Mouse (Mus musculus): ENCODE data around the gene Lama5. TPM values are rescaled to one million over a fixed set of nuclear protein-coding genes. Genes with fewer than 3 reads are reported as not detected.

Gene Lama5
- polyA plus RNA-seq, 1 experiment from 2014 or later, result 7.8 TPM

DNA sequence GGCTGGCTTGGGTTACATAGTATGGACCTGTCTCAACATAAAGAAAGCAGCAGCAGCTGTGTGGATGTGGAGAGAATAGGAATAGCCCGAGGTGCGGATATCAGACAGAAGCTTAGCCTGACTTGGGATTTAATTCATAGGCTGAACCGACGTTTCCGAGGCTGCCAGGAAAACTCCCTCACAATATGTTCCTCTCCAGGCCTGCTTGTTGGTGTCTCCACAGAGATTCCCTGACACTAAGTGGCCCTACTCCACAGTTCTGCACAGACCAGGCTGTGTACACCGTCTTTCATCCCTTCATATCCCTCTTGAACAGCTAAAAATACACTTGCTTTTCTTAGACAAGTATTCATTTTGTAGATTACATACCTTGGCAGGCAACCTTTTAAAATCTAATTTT, 78.3 kb downstream of the Lama5 start:
- Histone ChIP-seq H3K27me3 (ENCODE audit: control insufficient read depth, insufficient read depth, low read length) (no peaks in the 10 kb centered on the region), H3K27ac (ENCODE audit: low read depth, low read length) (no peak overlapping the region), H3K9me3 (ENCODE audit: control insufficient read depth, low read length) (no peaks in the 10 kb centered on the region), H3K4me2 (ENCODE audit: low read depth, low read length, severe bottlenecking) (no peak overlapping the region), H3K4me3 (ENCODE audit: low read depth, low read length) (no peak overlapping the region), H3K36me3 (ENCODE audit: control insufficient read depth, insufficient read depth, low read length) (no peaks in the 10 kb centered on the region; the same call in 1 of the 2 replicates), H3K9ac (ENCODE audit: low read length) (no peak overlapping the region), H3K4me1 (replicated peaks; ENCODE audit: control insufficient read depth, insufficient read depth, low read length) (no peaks in the 10 kb centered on the region)
- no peak for ATAC-seq (replicated peaks; ENCODE audit: low FRiP score)
- 89% methylated on average over 6 of the region's 6 CpGs for WGBS
- no peak for DNase-seq (ENCODE audit: low spot score)

DNA sequence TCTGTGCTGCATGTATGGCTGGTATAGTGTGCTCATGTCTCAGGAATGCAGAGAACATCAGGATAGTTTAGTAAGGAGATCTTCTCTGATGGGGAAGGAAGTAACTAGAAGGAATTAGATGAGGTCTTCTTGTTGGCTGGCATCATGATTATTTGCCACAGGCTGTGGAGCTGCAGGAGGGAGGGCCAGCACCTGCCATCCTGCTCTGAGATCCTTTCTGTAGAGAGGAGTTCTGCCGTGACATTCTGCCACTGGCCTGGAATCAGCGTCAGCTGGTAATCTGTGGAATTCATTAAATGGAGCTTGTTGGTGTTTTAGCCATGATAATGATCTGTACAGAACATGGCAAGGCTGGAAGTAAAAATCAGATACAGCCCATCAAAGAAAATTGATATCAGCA, 79.6 kb downstream of the Lama5 start:
- Histone ChIP-seq H3K4me2 (ENCODE audit: low read depth, low read length, severe bottlenecking) (no peak overlapping the region), H3K9ac (ENCODE audit: low read length) (no peak overlapping the region), H3K27ac (ENCODE audit: low read depth, low read length) (no peak overlapping the region), H3K36me3 (ENCODE audit: control insufficient read depth, insufficient read depth, low read length) (no peaks in the 10 kb centered on the region; the same call in 1 of the 2 replicates), H3K9me3 (ENCODE audit: control insufficient read depth, low read length) (no peaks in the 10 kb centered on the region), H3K4me1 (replicated peaks; ENCODE audit: control insufficient read depth, insufficient read depth, low read length) (no peaks in the 10 kb centered on the region), H3K27me3 (ENCODE audit: control insufficient read depth, insufficient read depth, low read length) (no peaks in the 10 kb centered on the region), H3K4me3 (ENCODE audit: low read depth, low read length) (no peak overlapping the region)
- ATAC-seq (replicated peaks; ENCODE audit: low FRiP score), result no peak
- 91% methylated on average over 2 of the region's 2 CpGs for WGBS
- no peak for DNase-seq (ENCODE audit: low spot score)

DNA sequence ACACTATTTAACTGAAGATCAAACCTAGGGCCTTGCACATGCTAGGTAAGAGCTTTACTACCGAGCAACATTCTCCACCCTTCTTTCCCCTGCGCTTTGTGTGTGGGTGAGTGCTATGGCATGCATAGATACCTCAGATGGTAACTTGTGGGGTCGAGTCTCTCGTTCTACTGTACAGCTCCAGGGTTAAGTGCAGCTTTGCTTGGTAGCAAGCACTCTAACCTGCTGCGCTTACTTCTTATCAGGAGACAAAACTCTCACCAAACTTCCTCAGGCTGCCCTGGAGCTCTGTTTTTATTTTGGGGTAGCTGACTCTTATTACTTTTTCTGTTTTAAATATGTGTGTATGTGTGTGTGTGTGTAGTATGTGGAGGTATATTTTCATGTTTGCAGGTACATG, 90.2 kb downstream of the Lama5 start:
- no peaks in the 10 kb centered on the region for H3K36me3 ChIP-seq (ENCODE audit: control insufficient read depth, insufficient read depth, low read length)
- H3K27me3 ChIP-seq (ENCODE audit: control insufficient read depth, insufficient read depth, low read length), result no peaks in the 10 kb centered on the region
- H3K9ac ChIP-seq (ENCODE audit: low read length), result no peak overlapping the region
- 85% methylated on average over 5 of the region's 5 CpGs for WGBS
- no peak overlapping the region for H3K4me2 ChIP-seq (ENCODE audit: low read depth, low read length, severe bottlenecking)
- no peak overlapping the region for H3K27ac ChIP-seq (ENCODE audit: low read depth, low read length)
- no peaks in the 10 kb centered on the region for H3K4me1 ChIP-seq (replicated peaks; ENCODE audit: control insufficient read depth, insufficient read depth, low read length)
- DNase-seq (ENCODE audit: low spot score) (no peak), ATAC-seq (replicated peaks; ENCODE audit: low FRiP score) (no peak)
- H3K4me3 ChIP-seq (ENCODE audit: low read depth, low read length), result no peak overlapping the region
- H3K9me3 ChIP-seq (ENCODE audit: control insufficient read depth, low read length), result no peaks in the 10 kb centered on the region

DNA sequence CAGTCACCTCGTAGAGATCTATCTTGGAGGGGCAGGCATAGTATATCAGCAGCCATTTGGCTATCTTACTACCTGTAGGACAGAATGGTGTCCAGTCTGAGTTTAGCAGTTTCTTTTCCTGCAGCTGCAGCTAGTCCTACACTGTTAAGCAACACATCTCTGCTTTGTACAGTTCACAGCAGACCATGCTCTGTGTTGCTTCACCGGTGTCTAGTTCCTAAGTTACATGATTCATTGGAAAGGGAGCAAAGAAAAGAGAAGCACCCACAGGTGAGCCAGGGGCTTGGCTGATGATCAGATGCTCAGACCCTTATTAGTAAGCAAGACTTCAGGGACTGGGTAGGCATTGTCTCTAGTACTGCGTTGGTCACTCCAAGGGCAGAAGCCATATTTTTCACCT, 91.7 kb downstream of the Lama5 start:
- DNase-seq (ENCODE audit: low spot score) (no peak), ATAC-seq (replicated peaks; ENCODE audit: low FRiP score) (no peak)
- H3K4me3 ChIP-seq (ENCODE audit: low read depth, low read length), result no peak overlapping the region
- H3K27ac ChIP-seq (ENCODE audit: low read depth, low read length), result no peak overlapping the region
- WGBS, result 87% methylated on average over 3 of the region's 3 CpGs
- H3K4me1 ChIP-seq (replicated peaks; ENCODE audit: control insufficient read depth, insufficient read depth, low read length), result no peaks in the 10 kb centered on the region
- H3K36me3 ChIP-seq (ENCODE audit: control insufficient read depth, insufficient read depth, low read length), result no peaks in the 10 kb centered on the region
- no peak overlapping the region for H3K4me2 ChIP-seq (ENCODE audit: low read depth, low read length, severe bottlenecking)
- H3K27me3 ChIP-seq (ENCODE audit: control insufficient read depth, insufficient read depth, low read length), result no peaks in the 10 kb centered on the region
- H3K9me3 ChIP-seq (ENCODE audit: control insufficient read depth, low read length), result no peaks in the 10 kb centered on the region
- no peak overlapping the region for H3K9ac ChIP-seq (ENCODE audit: low read length)

DNA sequence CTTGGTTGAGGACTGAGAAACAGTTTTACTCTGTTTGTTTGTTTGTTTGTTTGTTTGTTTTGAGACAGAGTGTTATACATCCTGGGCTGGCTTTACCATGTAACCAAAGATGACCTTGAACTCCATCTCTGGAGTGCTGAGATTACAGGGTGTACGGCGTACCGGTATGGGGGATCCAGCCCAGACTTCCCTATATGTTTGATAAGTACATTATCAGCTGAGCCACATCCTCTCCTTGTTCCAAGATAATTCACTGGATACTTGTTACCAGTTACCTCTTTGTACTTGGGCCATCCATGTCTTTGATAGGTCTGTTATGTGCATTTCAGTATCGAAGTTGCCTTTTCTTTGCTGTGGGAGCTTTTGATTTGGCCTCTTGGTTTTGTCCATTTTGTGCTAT, 92.4 kb downstream of the Lama5 start:
- H3K27me3 ChIP-seq (ENCODE audit: control insufficient read depth, insufficient read depth, low read length), result no peaks in the 10 kb centered on the region
- H3K27ac ChIP-seq (ENCODE audit: low read depth, low read length), result no peak overlapping the region
- ATAC-seq (replicated peaks; ENCODE audit: low FRiP score) (no peak), DNase-seq (ENCODE audit: low spot score) (no peak)
- no peak overlapping the region for H3K4me3 ChIP-seq (ENCODE audit: low read depth, low read length)
- no peaks in the 10 kb centered on the region for H3K36me3 ChIP-seq (ENCODE audit: control insufficient read depth, insufficient read depth, low read length)
- 95% methylated on average over 4 of the region's 4 CpGs for WGBS
- no peak overlapping the region for H3K9ac ChIP-seq (ENCODE audit: low read length)
- no peak overlapping the region for H3K4me2 ChIP-seq (ENCODE audit: low read depth, low read length, severe bottlenecking)
- no peaks in the 10 kb centered on the region for H3K4me1 ChIP-seq (replicated peaks; ENCODE audit: control insufficient read depth, insufficient read depth, low read length)
- H3K9me3 ChIP-seq (ENCODE audit: control insufficient read depth, low read length), result no peaks in the 10 kb centered on the region

DNA sequence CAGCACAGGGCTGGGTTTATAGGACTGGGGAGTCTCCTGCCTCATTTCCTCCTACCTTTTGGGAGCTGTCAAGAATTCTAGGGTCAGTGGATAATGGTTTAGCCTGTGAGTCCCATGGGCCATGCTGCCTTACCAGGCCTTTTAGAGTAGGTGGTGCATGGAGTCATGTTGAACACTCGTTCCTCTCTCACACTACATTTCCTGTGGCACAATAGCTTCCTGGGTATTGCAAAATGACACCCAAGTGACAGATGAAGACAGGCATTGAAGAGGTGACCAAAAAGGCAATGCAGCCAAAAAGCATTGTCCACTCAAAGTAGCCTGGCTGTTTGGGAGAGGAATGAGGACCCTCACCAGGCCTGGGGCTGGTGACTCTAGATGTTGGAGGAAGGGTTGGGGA, 98.0 kb downstream of the Lama5 start:
- 63% methylated on average over 1 of the region's 1 CpGs for WGBS
- Histone ChIP-seq H3K9me3 (ENCODE audit: control insufficient read depth, low read length) (no peaks in the 10 kb centered on the region), H3K4me2 (ENCODE audit: low read depth, low read length, severe bottlenecking) (no peak overlapping the region), H3K27me3 (ENCODE audit: control insufficient read depth, insufficient read depth, low read length) (no peaks in the 10 kb centered on the region), H3K4me1 (replicated peaks; ENCODE audit: control insufficient read depth, insufficient read depth, low read length) (peaks cover 3% of the 10 kb centered on the region; the same call in 1 of the 2 replicates), H3K36me3 (ENCODE audit: control insufficient read depth, insufficient read depth, low read length) (no peaks in the 10 kb centered on the region), H3K4me3 (ENCODE audit: low read depth, low read length) (no peak overlapping the region), H3K9ac (ENCODE audit: low read length) (no peak overlapping the region), H3K27ac (ENCODE audit: low read depth, low read length) (no peak overlapping the region)
- no peak for ATAC-seq (replicated peaks; ENCODE audit: low FRiP score)
- DNase-seq (ENCODE audit: low spot score), result no peak

Small RNA genes within 50 kb of the gene (microRNA-seq; reads per million reads assigned to microRNA genes)
- gene Mir3091 (ENCODE audit: insufficient number of aligned reads), result not detected
- gene Mir7005 (ENCODE audit: insufficient number of aligned reads), result not detected

Other genes starting within 250 kb of the Lama5 start
- gene Taf4, start 249.2 kb downstream of the Lama5 start, polyA plus RNA-seq (2014; fragmentation: Nextera tagmentation; extraction: Ambion mirVana), result 7.4 and 8.2 TPM in 2 replicates
- gene Lsm14b, start 200.9 kb downstream of the Lama5 start, polyA plus RNA-seq (2014; fragmentation: Nextera tagmentation; extraction: Ambion mirVana), result 7.5 and 8.9 TPM in 2 replicates
- 681 and 714 TPM in 2 replicates for gene Psma7, start 183.4 kb downstream of the Lama5 start, polyA plus RNA-seq (2014; fragmentation: Nextera tagmentation; extraction: Ambion mirVana)
- gene Ss18l1, start 183.3 kb downstream of the Lama5 start, polyA plus RNA-seq (2014; fragmentation: Nextera tagmentation; extraction: Ambion mirVana), result 16.8 and 17.8 TPM in 2 replicates
- 32.3 and 34.8 TPM in 2 replicates for gene Mtg2, start 155.3 kb downstream of the Lama5 start, polyA plus RNA-seq (2014; fragmentation: Nextera tagmentation; extraction: Ambion mirVana)
- 0.95 and 1.1 TPM in 2 replicates for gene Hrh3, start 121.4 kb downstream of the Lama5 start, polyA plus RNA-seq (2014; fragmentation: Nextera tagmentation; extraction: Ambion mirVana)
- gene Osbpl2, start 106.6 kb downstream of the Lama5 start, polyA plus RNA-seq (2014; fragmentation: Nextera tagmentation; extraction: Ambion mirVana), result 40.9 and 43.8 TPM in 2 replicates
- gene Adrm1, start 54.4 kb downstream of the Lama5 start, polyA plus RNA-seq (2014; fragmentation: Nextera tagmentation; extraction: Ambion mirVana), result 200 and 207 TPM in 2 replicates
- 423 and 468 TPM in 2 replicates for gene Rps21, start 31.5 kb upstream of the Lama5 start, polyA plus RNA-seq (2014; fragmentation: Nextera tagmentation; extraction: Ambion mirVana)
- 16.8 and 18.7 TPM in 2 replicates for gene Cables2, start 47.6 kb upstream of the Lama5 start, polyA plus RNA-seq (2014; fragmentation: Nextera tagmentation; extraction: Ambion mirVana)
- 0.08 TPM in 1 of 2 replicates, not detected in the other for gene Rbbp8nl, start 64.0 kb upstream of the Lama5 start, polyA plus RNA-seq (2014; fragmentation: Nextera tagmentation; extraction: Ambion mirVana)
- gene Gata5, start 108.8 kb upstream of the Lama5 start, polyA plus RNA-seq (2014; fragmentation: Nextera tagmentation; extraction: Ambion mirVana), result 0.05 TPM in 1 of 2 replicates, not detected in the other
- 4.7 and 6.1 TPM in 2 replicates for gene Slco4a1, start 230.4 kb upstream of the Lama5 start, polyA plus RNA-seq (2014; fragmentation: Nextera tagmentation; extraction: Ambion mirVana)